Mouse (Mus musculus) lung, postnatal 4 days (tissue): Measurements from ENCODE around the gene Ccser1.
"Not testable (repeated sequence)": the region's sequence is repeated elsewhere in the genome, so short reads cannot be mapped to it uniquely, and the experiment has no call there.

Source experiments
- DNase-seq, 2 experiments: peaks; one replicate each; pipeline ENCODE4 v3.0.0; 2021

Ccser1 gene

DNA sequence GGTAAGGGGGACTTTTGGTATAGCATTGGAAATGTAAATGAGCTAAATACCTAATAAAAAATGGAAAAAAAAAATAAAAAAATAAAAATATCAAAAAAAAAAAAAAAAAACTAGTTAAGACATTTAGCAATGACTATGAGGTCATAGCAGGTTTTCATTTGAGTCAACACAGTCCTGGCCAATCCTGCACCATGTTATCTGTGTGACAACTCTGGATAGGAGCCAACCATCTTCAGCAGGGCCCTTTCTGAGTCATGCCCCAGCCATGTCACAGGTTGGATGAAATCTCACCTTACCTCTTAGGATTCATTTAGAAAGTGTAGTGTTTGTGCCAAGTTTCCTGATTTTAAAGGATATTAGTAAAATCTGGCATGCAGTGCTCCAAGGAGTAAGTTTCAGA is 45.2 kb downstream of the Ccser1 start:
- no peak for DNase-seq

GRCm38 (mm10) chr6:61230058-61230718 is 50.1 kb downstream of the Ccser1 start:
- no peak for DNase-seq

DNA sequence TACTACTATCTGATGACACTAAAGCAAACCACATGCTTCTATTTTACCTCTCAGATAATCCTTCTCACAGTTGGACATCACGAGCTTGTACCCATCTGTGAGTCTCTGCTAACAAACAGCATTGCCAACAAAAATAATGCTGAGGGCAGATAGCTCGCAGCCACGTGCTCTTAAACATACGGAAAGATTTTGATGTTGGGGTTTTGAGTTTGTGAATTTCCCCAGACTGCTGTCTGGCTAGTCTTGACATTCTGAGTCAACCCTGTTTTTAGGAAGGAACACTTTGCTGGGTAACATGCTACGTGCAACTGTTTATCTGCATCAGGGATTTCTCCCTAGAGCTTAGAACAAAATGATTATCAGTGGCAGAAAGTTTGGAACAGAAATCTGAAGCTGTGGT is 52.9 kb downstream of the Ccser1 start:
- no peak for DNase-seq

DNA sequence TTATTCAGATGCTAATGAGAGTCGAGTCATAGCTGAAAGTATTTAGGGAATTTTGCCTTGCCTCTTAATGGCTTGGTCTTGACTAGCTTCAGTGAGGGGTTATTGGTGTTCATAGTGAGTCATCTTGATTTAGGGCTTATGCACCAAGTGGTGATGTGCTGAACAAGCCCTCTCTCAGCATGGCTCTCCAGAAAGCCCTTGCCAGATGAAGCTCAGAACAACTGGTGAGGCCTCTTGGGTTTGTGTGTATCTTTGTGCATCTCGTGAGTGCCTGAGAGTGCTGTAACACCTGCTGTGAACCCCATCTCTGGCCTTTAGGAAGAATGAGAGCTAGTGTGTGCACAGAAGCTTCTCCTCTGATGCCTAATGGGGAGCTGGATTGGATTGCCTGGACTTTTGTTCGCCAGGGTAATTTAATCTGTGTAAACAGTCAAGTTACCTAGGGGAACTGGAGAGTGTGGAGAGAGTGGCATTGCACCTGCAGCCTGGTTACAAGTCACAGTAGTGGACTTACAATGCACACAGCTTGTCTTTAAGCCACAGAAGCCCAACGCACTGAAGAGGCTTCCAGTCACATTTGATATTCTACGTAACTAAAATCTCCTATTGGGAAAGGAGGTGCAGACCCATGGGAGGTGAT is 53.5 kb downstream of the Ccser1 start:
- DNase-seq = no peak

- DNase-seq = peak in 1 of 2 experiments; percentile 53
These were observed 60.5 kb downstream of the Ccser1 start for GRCm38 (mm10) chr6:61240618-61241017.

DNA sequence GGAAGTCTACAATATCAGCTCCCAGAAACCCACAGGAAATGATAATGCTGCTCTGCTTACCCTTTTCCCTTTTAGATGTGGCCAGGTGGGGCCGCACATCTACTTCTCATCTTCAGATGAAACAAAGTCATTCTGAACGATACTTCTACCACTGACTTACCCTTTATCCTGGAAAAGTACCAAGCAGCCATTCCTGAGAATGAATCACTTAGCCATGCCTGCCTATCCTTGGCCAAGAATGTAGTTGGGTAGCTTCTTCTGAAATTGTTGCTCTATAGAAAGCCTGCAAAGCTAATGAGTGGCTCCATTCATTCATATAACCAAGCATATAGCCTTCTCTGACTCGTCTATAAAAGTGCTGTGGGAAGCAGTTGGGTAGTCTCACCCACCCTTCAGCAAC is 62.4 kb downstream of the Ccser1 start:
- no peak for DNase-seq

DNA sequence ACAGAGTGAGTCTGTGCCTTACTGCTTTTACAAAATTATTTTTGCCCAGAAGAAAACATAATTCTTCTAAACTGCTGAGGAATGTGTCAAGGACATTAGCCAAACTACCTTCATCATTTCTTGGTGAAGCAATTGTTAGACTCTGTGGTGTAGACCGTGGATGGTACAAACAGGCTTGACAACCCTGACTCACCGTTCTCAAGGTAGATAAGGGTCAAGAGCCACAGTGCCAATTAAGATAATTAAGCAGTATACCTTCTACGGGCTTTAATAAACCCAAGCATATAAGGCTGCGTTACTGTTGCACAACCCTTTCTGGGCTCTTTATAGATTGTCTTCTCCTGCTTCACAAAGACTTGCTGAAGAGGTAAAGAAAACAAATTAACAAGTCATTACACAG is 66.4 kb downstream of the Ccser1 start:
- DNase-seq = no peak

DNA sequence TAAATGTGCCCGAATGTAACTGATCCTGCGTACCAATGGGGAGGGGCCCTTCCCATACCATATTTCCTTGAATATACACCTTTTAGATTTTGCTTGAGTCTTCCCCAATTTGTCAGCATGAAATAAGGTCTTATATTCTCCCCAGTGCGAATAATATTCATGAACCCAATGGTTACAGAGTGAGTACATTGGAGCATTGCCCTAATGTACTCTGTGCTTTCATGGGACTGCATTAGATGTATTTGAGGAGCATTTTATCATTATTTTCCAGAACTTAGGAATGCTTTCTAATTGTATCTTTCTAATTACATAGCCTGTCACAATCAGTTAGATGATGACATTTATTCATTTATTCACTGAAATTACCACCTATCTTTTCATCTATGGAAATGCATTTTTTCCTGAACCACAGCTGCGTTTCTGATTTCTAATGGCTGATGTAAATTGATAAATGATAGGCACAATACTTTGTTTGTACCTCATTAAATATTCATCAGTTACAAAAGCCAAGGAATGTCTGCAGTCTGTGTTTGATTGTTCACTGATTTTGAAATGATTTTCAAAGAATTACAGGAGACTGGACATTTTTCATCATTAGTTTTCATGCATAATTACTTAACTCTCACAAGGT is 67.8 kb downstream of the Ccser1 start:
- no peak for DNase-seq

DNA sequence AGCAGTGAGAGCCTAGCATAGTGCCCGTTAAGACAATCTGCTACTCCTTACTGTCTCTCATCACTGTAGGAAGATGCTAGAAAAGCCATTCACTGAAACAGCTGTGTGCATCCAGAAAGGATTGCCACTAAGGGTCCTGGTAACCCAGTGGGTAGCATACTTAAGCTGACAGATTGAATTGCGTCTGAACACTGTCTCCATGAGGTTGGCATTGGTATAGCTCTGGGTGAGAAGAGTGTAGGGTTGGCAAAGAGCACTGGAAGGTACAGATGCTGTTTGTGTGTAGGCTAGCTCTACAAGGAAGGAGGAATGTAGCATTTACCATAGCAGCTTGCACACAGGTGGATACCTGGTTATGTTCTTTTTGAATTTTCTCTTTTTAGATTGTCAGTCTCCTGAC is 68.6 kb downstream of the Ccser1 start:
- no peak for DNase-seq

- no peak for DNase-seq
These were observed 71.1 kb downstream of the Ccser1 start for GRCm38 (mm10) chr6:61251232-61251631.

DNA sequence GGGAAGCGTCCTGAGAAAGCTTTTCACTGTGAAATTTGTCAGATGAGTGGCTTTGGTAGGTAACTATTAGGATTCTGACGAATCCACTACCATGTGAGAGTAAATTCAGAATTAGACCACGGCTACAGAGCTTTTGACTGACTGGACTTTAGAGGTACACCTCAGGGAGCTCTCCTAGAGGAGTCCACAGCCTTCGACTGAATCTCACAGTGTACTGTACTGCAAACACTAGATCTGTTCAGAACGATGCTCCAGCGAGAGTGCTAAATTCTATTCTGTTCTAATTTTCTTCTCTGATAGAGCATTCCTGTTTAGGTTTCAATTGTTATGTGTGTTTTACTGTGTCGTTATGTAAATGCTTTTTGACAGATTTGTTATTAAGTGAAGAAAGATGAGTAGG is 72.8 kb downstream of the Ccser1 start:
- DNase-seq = no peak

DNA sequence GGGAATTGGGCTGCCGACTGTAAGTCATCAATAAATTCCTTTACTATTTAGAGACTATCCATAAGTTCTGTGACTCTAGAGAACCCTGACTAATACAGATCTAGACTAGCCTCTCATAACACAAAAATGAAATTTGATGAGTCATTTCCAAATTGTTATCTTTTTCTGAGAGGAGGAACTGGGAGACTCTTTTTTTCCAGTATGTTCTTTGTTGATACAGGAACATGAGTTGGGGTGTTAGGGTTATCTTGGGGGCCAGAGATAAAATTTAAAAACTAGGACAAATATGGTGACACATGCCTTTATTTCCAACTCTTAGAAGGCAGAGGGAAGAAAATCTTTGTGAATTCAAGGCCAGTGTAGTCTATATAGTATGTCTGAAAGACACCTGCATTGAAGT is 75.8 kb downstream of the Ccser1 start:
- not testable (repeated sequence) for DNase-seq

DNA sequence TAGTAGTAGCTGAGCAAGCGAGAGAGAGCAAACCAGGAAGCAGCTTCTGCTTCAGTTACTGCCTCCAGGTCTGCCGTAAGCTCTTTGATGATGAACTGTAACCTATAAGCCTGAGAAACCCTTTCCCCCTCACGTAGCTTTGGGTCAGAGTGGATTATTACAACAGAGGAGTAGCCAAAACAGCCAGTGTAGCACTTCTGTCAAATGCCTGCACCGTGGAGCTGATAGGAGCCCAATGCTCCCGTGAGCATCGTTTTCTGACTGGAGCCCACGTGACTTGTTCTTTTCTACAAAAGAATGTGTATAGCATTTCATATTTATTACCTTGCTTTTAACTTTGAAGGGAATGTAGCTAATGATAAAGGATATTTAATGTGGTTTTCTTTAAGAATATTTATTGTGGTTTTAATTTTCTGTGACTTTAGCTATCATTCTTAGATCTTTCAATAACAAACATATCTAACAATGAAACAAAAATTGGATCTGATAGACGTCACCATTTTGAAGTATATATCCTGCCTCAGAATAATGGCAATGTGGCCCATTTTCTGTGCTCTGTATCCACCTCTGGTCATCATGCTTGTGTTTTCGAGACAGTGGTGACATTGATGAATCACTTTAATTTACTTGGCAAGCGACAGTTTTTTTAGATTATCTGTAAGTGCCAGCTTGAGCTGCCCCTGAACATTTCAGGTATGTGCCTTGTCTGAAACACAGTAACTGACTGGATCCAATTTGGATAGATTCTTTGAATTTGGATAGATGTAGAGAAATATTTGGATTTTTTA is 78.9 kb downstream of the Ccser1 start:
- no peak for DNase-seq

DNA sequence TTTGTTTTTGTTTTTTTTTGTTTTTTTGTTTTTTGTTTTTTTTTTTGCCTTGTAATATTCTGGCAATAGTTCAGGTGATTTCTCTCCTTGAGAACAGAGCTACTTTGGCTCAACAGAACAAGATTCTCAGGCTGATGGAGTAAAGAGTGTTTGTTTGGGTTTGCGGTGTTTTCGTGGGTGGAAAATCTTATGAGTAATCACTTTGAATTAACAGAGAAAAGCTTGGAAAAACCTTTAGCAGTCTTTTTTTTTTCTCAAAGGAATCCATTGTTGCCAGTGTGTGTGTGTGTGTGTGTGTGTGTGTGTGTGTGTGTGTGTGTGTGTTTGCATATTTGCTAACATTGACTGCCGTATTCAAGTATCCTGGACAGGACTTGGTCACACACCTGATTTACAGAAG is 81.3 kb downstream of the Ccser1 start:
- no peak for DNase-seq

DNA sequence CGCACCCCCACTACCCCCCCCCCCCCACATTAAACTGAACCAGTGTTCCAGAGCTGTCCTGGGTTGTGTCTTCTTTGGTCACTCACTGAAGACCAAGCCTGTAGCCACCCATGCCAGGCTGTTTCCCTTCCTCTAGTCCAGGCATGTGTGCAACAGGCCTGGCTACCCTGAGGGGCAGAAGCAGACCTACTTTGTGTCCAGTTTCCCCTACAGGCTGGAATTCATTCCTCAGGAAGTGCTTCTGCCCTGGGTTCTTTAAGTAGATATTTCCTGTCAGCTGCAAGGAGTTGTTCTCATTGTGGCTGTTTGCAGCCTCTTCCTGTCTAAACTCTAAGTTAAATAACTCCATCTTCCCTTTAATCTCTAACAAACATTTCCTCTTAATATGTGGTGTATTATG is 82.3 kb downstream of the Ccser1 start:
- DNase-seq = no peak

- DNase-seq = no peak
These were observed 83.2 kb downstream of the Ccser1 start for GRCm38 (mm10) chr6:61263291-61263690.

GRCm38 (mm10) chr6:61271033-61271432 is 90.9 kb downstream of the Ccser1 start:
- no peak for DNase-seq

- DNase-seq = no peak
These were observed 93.3 kb downstream of the Ccser1 start for GRCm38 (mm10) chr6:61273430-61273829.

GRCm38 (mm10) chr6:61279506-61279905 is 99.4 kb downstream of the Ccser1 start:
- no peak for DNase-seq

DNA sequence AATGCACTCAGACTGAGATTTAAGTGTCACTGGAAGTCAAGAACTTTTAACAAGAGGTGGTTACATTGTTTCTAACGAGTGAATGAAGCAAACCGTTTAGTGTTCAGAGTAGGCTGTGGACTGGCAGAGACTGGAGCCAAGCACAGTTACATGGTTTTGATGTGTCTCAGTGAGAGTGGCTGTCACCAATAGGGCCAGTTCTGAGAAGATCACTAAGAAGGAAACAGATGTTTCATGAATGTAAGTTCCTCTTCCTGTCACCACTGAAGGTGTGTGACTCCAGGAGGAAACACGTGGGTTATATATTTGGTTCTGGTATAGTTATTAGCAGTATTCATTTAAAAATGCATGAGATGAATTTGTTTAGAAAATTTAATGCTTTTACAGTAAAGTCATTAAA is 112.8 kb downstream of the Ccser1 start:
- DNase-seq = no peak

GRCm38 (mm10) chr6:61295535-61295934 is 115.4 kb downstream of the Ccser1 start:
- no peak for DNase-seq

GRCm38 (mm10) chr6:61296188-61297037 is 116.3 kb downstream of the Ccser1 start:
- no peak for DNase-seq

DNA sequence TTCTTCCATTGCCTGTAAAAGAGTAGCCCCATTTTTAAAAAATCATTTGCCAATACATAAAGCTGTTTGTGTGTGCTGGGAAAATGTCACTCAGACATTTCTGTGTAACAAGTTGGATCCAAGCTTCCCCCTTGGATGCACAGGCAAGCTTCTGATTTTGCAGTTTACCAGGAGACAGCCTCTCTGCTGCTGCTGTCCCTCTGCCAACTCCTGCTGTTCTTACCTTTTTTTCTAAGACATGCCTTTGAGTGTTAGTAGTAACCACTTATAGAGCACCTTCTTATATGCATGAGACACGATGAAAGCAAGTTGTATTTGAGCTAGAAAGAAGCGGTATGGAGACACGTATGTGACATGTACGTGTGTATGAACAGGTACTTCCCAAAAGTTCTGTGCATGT is 120.3 kb downstream of the Ccser1 start:
- no peak for DNase-seq
